Mouse (Mus musculus) forebrain, embryonic 12.5 days (tissue): ENCODE results near the gene Sort1. TPM values are rescaled to one million over a fixed set of nuclear protein-coding genes. Genes with fewer than 3 reads are reported as not detected.

ENCODE experiments used
- ATAC-seq: fragments of 200-750 bp; cut with Nextera tagmentation; 2 replicates; pipeline ENCODE4 v1.8.0; 2017; ENCODE audit warnings: moderate TSS enrichment; ENCODE audit not compliant: low FRiP score
- H3K27ac ChIP-seq: fragments of 300-500 bp; sonication (generic); 2 replicates; pipeline ENCODE4 v1.5.1; 2016; ENCODE audit warnings: mild to moderate bottlenecking
- H3K27me3 ChIP-seq: fragments of 300-500 bp; sonication (generic); 2 replicates; pipeline ENCODE4 v1.6.1; 2016; ENCODE audit warnings: mild to moderate bottlenecking
- H3K36me3 ChIP-seq: fragments of 300-500 bp; sonication (generic); replicated peaks from 2 replicates; pipeline ENCODE4 v1.6.1; 2016; ENCODE audit warnings: mild to moderate bottlenecking
- H3K4me1 ChIP-seq: fragments of 300-500 bp; sonication (generic); 2 replicates; pipeline ENCODE4 v1.6.1; 2016
- H3K4me2 ChIP-seq: fragments of 300-500 bp; sonication (generic); 2 replicates; pipeline ENCODE4 v1.6.1; 2016; ENCODE audit warnings: mild to moderate bottlenecking, moderate library complexity
- H3K4me3 ChIP-seq: fragments of 300-500 bp; sonication (generic); replicated peaks from 2 replicates; pipeline ENCODE4 v1.5.1; 2016; ENCODE audit warnings: mild to moderate bottlenecking
- H3K9ac ChIP-seq: fragments of 300-500 bp; sonication (generic); 2 replicates; pipeline ENCODE4 v1.6.1; 2016; ENCODE audit warnings: mild to moderate bottlenecking
- H3K9me3 ChIP-seq: fragments of 300-500 bp; sonication (generic); 2 replicates; pipeline ENCODE4 v1.6.1; 2016
- WGBS: fragments of 180-500 bp; shearing (Covaris S2); methylation state at CpG from one replicate; pipeline ENCODE4 v1.1.7; 2016; 5-methylcytosine and 5-hydroxymethylcytosine counted together
- polyA plus RNA-seq: library from polyadenylated mRNA; unstranded; fragments of >200 nt; fragmentation: Nextera tagmentation; extraction: Ambion mirVana; gene quantifications from 2 replicates; pipeline ENCODE4 v1.2.1, GENCODE M21; 2016

Gene Sort1
- polyA plus RNA-seq, 1 experiment from 2014 or later, result 30.8 TPM

DNA sequence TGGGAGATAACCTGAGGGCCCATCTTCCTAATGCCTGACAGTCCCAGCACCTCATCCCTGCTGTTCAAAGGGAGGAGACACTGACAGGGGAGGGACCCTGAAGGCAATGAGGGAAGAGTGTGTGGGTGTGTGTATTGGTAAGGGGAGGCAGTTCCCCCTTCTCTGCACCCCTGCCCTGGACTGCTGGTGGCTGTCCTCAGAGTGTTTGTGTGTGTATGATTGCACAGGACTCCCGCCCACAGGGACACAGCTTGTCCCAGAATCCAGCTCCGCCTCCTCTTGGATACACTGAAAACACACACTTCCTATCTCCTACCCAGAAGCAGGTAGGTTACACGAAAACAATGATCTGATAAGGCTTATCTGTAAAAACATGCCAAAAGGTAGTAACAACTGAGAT lies 71.4 kb downstream of the Sort1 start:
- Histone ChIP-seq H3K9ac (no peak overlapping the region), H3K27ac (no peak overlapping the region), H3K4me2 (no peak overlapping the region), H3K27me3 (no peaks in the 10 kb centered on the region), H3K36me3 (peaks cover 80% of the 10 kb centered on the region), H3K9me3 (no peaks in the 10 kb centered on the region), H3K4me1 (peaks cover under 1% of the 10 kb centered on the region; the same call in 1 of the 2 replicates), H3K4me3 (no peak overlapping the region)
- ATAC-seq, result no peak
- 90% methylated on average over 3 of the region's 3 CpGs for WGBS

DNA sequence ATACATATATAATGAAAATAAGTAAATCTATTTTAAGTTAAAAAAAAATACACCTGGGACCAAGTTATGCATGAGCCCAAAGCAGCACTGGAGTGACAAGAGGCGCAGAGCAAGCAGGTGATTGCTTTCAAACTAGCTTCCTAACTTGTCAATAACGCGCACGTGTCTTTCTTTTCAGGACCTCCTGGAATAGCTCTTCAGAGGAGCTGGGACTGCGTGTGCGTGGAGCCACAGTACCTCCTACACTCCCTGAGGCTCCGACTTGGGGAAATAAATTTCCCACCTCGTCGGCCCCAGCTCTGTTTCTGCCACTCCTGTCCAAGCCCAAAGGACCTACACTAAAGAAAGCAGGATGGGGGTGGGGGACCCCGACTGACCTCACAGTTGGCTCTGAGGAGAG lies 73.2 kb downstream of the Sort1 start:
- no peaks in the 10 kb centered on the region for H3K9me3 ChIP-seq
- H3K27ac ChIP-seq, result no peak overlapping the region
- WGBS, result 92% methylated on average over 10 of the region's 10 CpGs
- no peak overlapping the region for H3K4me3 ChIP-seq
- H3K4me1 ChIP-seq, result peaks cover 17% of the 10 kb centered on the region
- ATAC-seq, result no peak
- H3K36me3 ChIP-seq, result peaks cover 62% of the 10 kb centered on the region
- H3K27me3 ChIP-seq, result no peaks in the 10 kb centered on the region
- H3K9ac ChIP-seq, result no peak overlapping the region
- no peak overlapping the region for H3K4me2 ChIP-seq

DNA sequence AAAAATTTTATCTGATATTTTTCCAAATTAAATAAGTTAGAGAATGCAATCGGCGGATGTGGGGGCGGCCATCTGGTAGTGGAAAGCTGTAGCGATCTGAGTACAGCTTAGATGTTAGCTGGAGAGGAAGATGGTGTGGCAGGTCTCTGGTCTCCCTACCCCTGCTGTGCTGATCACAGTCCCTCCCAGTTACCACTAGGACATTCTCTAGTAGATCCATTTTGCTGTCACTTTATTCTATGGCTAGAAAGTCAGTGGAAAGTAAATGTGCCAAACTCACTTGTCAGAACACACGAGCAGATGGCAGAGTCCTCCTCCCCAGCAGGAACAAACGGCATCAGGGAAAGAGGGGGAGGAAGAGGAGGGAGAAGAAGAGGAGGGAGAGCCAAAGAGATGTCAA lies 74.6 kb downstream of the Sort1 start:
- Histone ChIP-seq H3K27me3 (no peaks in the 10 kb centered on the region), H3K4me3 (no peak overlapping the region), H3K36me3 (peaks cover 52% of the 10 kb centered on the region), H3K4me1 (peaks cover 17% of the 10 kb centered on the region), H3K9me3 (no peaks in the 10 kb centered on the region), H3K4me2 (no peak overlapping the region), H3K9ac (no peak overlapping the region), H3K27ac (no peak overlapping the region)
- 86% methylated on average over 6 of the region's 6 CpGs for WGBS
- no peak for ATAC-seq

DNA sequence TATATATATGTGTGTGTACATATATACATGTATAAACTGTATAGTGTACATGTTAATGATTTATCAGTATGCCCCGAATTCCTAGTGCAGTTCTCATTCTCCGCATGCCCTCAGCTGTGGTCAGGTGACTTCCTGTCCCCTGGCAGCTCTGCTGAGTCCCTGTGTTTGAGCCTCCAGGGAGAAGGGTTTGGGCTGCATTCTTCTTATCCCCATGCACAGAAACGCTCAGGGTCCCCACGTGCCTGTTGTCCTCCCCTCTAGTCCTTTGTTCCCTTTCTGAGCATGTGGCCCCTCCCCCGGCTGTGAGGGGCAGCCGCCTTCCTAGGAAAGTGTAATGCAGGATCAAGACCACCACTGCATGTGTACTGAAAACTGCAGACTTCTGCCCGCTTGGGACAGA lies 77.0 kb downstream of the Sort1 start:
- Histone ChIP-seq H3K9me3 (no peaks in the 10 kb centered on the region), H3K27me3 (no peaks in the 10 kb centered on the region), H3K9ac (peak overlapping the region; percentile 29; the same call in 1 of the 2 replicates), H3K4me3 (no peak overlapping the region), H3K27ac (peak overlapping the region; percentile 62; the same call in 1 of the 2 replicates), H3K4me1 (peaks cover 27% of the 10 kb centered on the region), H3K36me3 (peaks cover 28% of the 10 kb centered on the region), H3K4me2 (no peak overlapping the region)
- 10% methylated on average over 7 of the region's 7 CpGs for WGBS
- peak; percentile 67 for ATAC-seq

DNA sequence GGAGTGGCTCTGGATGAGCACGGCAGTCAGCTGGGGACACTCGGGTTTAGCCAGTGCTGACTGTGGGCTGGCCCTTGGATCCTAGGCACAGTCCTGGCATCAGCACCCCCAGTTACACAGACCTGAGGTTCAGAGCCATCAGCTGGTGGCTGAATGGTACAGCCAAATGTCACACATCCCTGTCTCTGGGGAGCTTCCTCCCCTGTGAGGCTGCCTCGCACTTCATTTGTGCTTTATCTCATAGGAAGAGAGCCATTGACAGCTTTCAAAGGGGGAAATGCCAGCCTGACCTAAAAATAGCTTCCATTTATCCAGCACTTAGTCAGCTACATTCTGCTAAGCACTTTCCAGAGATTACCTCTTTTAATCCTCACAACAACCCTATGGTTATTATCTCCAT lies 79.7 kb downstream of the Sort1 start:
- Histone ChIP-seq H3K4me3 (no peak overlapping the region), H3K36me3 (0 out of 2 replicates have a peak, but pooled peaks cover 6% of the 10 kb centered on the region), H3K4me2 (no peak overlapping the region), H3K9ac (no peak overlapping the region), H3K4me1 (peaks cover 27% of the 10 kb centered on the region), H3K9me3 (no peaks in the 10 kb centered on the region), H3K27me3 (no peaks in the 10 kb centered on the region), H3K27ac (no peak overlapping the region)
- ATAC-seq, result no peak
- WGBS, result 68% methylated on average over 3 of the region's 3 CpGs

DNA sequence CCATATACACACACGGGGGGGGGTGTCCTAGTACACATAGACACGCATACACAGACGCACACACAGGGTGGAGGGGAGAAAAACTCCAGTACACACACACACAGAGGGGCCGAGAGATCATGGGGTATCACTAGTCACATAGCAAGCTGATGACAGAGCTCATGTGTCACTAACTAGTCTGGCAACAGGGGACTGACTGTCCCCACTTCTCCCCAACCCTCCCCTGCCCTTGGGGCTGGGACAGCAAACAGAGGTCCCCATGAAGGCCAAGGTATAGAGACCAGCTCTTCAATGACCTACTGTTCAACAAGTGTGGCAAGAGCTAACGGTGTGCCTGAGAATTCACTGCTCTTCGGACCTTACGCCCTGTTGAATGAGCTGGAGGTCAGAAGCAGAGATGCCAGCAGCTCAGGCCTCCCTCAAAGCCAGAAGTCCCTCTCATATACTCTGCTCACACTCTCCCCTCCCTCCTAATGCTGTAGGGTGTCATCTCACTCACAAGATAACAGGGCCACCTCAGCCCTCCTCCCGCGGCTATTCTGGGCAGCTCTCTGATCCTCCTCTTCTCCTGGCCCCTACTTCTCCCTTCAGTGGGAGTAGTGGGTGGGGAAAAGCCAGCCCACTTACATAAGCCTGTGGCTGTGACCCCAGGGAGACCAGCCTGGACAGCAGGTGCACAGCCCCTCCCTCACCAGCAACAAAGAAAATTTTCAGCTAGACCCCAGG lies 80.6 kb downstream of the Sort1 start, which contains the start of gene Mybphl:
Mybphl (plus strand) TSS at position 642 of the 726 bp plus-strand sequence.
- Histone ChIP-seq H3K4me3 (no peak within 1 kb of the TSS), H3K27me3 (no peaks in the 10 kb centered on the region), H3K36me3 (0 out of 2 replicates have a peak, but pooled peaks cover 4% of the 10 kb centered on the region), H3K9me3 (no peaks in the 10 kb centered on the region), H3K9ac (no peak within 1 kb of the TSS), H3K27ac (peak within 1 kb of the TSS; percentile 9; the same call in 1 of the 2 replicates), H3K4me1 (peaks cover 27% of the 10 kb centered on the region), H3K4me2 (no peak within 1 kb of the TSS)
- no peak for ATAC-seq
- 80% methylated on average over 9 of the region's 9 CpGs for WGBS

DNA sequence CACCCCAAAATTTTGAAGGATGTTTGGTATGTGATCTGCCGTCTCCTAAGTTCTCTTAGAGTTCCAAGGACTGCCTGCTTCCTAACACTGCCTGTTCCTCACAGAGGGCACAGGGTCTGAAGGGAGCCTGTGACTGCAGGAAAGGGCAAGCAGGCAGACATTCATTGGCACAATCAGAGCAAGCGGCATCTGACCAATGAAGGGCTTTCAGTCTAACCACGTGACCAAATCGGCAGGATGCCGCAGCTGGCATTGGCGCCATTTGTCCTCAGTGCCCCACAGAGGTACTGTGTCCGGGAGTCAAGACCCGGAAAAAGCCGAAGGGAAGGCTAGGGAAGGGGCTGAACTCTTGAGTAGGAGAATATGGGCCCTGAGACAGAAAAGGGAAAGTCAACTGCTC lies 83.3 kb downstream of the Sort1 start:
- H3K36me3 ChIP-seq, result no peaks in the 10 kb centered on the region
- H3K9ac ChIP-seq, result no peak overlapping the region
- H3K4me2 ChIP-seq, result peak overlapping the region; percentile 30; the same call in 1 of the 2 replicates
- no peaks in the 10 kb centered on the region for H3K27me3 ChIP-seq
- no peaks in the 10 kb centered on the region for H3K9me3 ChIP-seq
- WGBS, result 53% methylated on average over 9 of the region's 9 CpGs
- peaks cover 10% of the 10 kb centered on the region for H3K4me1 ChIP-seq
- H3K4me3 ChIP-seq, result no peak overlapping the region
- H3K27ac ChIP-seq, result no peak overlapping the region
- ATAC-seq, result peak; percentile 28; the same call in 1 of the 2 replicates

DNA sequence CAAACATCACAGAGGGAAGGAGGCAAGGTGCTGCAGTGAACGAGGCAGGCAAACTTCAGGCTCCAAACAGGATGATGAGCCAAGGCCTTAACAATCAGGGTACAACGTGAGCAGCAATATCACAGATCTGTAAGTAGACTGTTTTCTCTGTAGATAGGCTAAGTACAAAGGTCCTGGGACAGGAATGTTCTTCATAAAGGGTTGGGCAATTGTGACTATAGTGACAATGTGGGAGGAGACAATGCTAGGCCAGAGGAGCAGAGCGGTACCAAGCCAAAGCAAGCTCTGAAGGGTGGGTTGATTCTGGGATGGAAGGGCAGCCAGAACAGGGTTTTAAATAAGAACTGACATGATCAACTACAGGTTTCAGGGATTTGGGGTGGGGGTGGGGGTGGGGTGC lies 83.9 kb downstream of the Sort1 start:
- no peaks in the 10 kb centered on the region for H3K36me3 ChIP-seq
- H3K9ac ChIP-seq, result no peak overlapping the region
- peaks cover 10% of the 10 kb centered on the region for H3K4me1 ChIP-seq
- ATAC-seq, result no peak
- WGBS, result 86% methylated on average over 3 of the region's 3 CpGs
- H3K9me3 ChIP-seq, result no peaks in the 10 kb centered on the region
- H3K4me3 ChIP-seq, result no peak overlapping the region
- H3K27ac ChIP-seq, result no peak overlapping the region
- no peaks in the 10 kb centered on the region for H3K27me3 ChIP-seq
- H3K4me2 ChIP-seq, result no peak overlapping the region

DNA sequence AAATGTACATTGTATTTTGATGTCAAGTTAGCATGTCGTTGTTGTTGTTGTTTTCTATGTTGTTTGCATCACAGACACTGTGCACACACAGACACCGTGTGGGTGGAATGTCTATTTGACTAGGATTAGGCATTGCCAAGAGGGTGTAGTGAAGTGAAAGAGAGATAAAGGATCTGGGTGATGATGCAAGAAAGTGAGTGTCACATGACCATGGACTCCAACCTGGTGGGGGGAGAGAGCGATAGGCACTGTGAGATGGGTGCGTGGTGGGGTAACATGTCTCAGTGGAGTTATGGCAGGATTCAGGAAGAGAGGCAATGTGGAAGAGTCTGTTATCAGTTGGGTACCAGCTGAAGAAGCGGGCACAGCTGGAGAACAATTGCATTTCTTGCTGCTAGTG lies 84.8 kb downstream of the Sort1 start:
- H3K27ac ChIP-seq, result no peak overlapping the region
- H3K9ac ChIP-seq, result no peak overlapping the region
- H3K27me3 ChIP-seq, result no peaks in the 10 kb centered on the region
- peaks cover 10% of the 10 kb centered on the region for H3K4me1 ChIP-seq
- WGBS, result 78% methylated on average over 5 of the region's 5 CpGs
- no peak overlapping the region for H3K4me2 ChIP-seq
- no peaks in the 10 kb centered on the region for H3K36me3 ChIP-seq
- no peaks in the 10 kb centered on the region for H3K9me3 ChIP-seq
- H3K4me3 ChIP-seq, result no peak overlapping the region
- ATAC-seq, result no peak

DNA sequence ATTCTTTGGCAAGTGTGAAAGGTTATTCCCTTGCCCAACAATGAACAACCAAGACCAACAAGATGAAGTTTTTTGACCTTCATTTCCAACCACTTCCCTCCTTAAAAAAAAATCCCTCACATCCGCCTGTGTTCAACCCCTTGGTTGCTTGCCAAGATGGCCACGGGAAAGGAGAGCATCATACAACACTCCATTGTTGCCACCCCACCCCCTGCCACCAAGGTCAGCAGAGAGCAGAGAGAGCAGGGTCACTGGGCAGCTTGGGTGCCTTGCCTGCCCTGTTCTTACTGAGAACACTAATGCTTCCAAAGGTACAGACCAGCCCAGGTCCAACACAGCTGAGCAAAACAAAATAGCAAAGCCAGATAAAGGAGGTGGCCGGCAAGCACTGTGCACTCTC lies 88.4 kb downstream of the Sort1 start:
- H3K4me1 ChIP-seq, result no peaks in the 10 kb centered on the region
- no peak for ATAC-seq

DNA sequence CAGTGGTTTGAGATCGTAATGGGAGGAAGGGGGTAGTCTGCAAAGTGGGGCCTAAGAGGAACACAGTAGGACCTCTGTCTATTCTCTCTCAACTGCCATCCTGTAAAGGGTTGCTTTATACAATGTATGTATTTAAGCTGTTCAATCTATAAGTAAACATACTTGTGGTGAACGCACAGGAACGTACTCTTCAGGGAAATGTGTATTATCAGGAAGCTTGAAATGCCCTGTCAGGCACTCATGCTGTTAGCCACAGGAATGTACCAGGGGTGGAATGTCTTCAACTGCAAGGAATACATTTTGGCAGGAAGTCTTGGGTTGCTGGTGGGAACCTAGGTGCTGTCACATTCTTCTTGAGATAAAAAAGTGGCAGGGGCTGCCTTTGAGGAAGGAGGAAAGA lies 88.8 kb downstream of the Sort1 start:
- Histone ChIP-seq H3K36me3 (no peaks in the 10 kb centered on the region), H3K27ac (no peak overlapping the region), H3K4me1 (no peaks in the 10 kb centered on the region), H3K4me3 (no peak overlapping the region), H3K9me3 (no peaks in the 10 kb centered on the region), H3K27me3 (no peaks in the 10 kb centered on the region), H3K9ac (no peak overlapping the region), H3K4me2 (no peak overlapping the region)
- WGBS, result 83% methylated on average over 3 of the region's 3 CpGs
- ATAC-seq, result no peak

More for the DNA sequence above, 88.4 kb downstream of the Sort1 start:
- 68% methylated on average over 3 of the region's 3 CpGs for WGBS
- no peaks in the 10 kb centered on the region for H3K27me3 ChIP-seq
- no peak overlapping the region for H3K27ac ChIP-seq
- no peak overlapping the region for H3K9ac ChIP-seq
- H3K4me2 ChIP-seq, result no peak overlapping the region
- no peaks in the 10 kb centered on the region for H3K9me3 ChIP-seq
- H3K36me3 ChIP-seq, result no peaks in the 10 kb centered on the region
- no peak overlapping the region for H3K4me3 ChIP-seq

DNA sequence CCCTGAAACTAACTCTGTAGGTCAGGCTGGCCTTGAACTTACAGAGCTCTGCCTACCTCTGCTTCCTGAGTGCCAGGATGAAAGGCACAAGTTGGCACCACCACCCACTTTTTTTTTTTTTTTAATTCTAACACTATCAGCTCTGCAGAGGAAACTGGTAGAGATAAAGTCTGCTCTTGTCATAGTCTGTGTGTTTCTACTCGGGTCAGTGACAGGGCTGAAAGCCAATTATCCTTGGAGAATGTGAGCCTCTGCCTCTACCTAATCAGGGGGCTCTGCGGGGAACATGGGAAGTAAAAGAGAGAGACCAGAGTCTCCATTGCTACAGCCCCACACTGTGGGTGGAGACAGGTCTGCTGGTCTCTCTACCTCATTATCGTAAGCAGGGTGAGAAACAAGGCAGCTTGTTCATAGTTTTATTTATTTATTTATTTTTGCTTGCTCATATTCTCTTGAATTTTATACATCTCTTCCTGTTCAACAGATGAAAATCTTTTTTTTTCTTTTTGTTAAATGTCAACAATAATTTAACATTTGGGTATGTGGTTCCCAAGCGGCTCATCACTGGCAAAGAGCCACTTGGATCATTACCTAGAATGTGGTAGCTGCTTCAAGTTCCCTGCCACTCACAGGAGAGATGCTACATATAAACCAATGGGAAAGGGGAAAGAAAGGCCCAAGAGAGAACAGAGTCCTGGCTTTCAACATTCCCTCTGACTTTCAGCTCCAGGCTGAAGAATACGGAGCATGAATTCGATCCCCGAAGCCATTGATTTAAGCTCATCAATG lies 95.2 kb downstream of the Sort1 start:
- H3K4me1 ChIP-seq, result peaks cover 22% of the 10 kb centered on the region
- H3K27me3 ChIP-seq, result no peaks in the 10 kb centered on the region
- no peak for ATAC-seq
- no peak overlapping the region for H3K4me2 ChIP-seq
- H3K9ac ChIP-seq, result no peak overlapping the region
- no peaks in the 10 kb centered on the region for H3K9me3 ChIP-seq
- 71% methylated on average over 7 of the region's 7 CpGs for WGBS
- no peak overlapping the region for H3K4me3 ChIP-seq
- no peaks in the 10 kb centered on the region for H3K36me3 ChIP-seq
- no peak overlapping the region for H3K27ac ChIP-seq
